Mouse (Mus musculus) intestine, embryonic 15.5 days (tissue): ENCODE data around the gene Zfp980. TPM values are rescaled to one million over a fixed set of nuclear protein-coding genes. Genes with fewer than 3 reads are reported as not detected.
"Not testable (repeated sequence)": the region's sequence is repeated elsewhere in the genome, so short reads cannot be mapped to it uniquely, and the experiment has no call there.

Source experiments
- ATAC-seq: fragments of 200-750 bp; cut with Nextera tagmentation; 2 replicates; pipeline ENCODE4 v1.8.0; 2017; ENCODE audit warnings: moderate TSS enrichment, moderate library complexity
- H3K27ac ChIP-seq: fragments of 300-500 bp; sonication (generic); 2 replicates; pipeline ENCODE4 v1.5.1; 2015; ENCODE audit warnings: mild to moderate bottlenecking, inconsistent platforms
- H3K27me3 ChIP-seq: fragments of 300-500 bp; sonication (generic); replicated peaks from 2 replicates; pipeline ENCODE4 v1.6.1; 2015; ENCODE audit warnings: inconsistent platforms
- H3K36me3 ChIP-seq: fragments of 300-500 bp; sonication (generic); 2 replicates; pipeline ENCODE4 v1.6.1; 2015; ENCODE audit warnings: inconsistent platforms
- H3K4me1 ChIP-seq: fragments of 300-500 bp; sonication (generic); replicated peaks from 2 replicates; pipeline ENCODE4 v1.6.1; 2015; ENCODE audit warnings: inconsistent platforms
- H3K4me2 ChIP-seq: fragments of 300-500 bp; sonication (generic); replicated peaks from 2 replicates; pipeline ENCODE4 v1.6.1; 2015; ENCODE audit warnings: mild to moderate bottlenecking, inconsistent platforms
- H3K4me3 ChIP-seq: fragments of 300-500 bp; sonication (generic); replicated peaks from 2 replicates; pipeline ENCODE4 v1.5.1; 2015; ENCODE audit warnings: inconsistent platforms
- H3K9ac ChIP-seq: fragments of 300-500 bp; sonication (generic); 2 replicates; pipeline ENCODE4 v1.6.1; 2015; ENCODE audit warnings: inconsistent platforms
- H3K9me3 ChIP-seq: fragments of 300-500 bp; sonication (generic); 2 replicates; pipeline ENCODE4 v1.6.1; 2016; ENCODE audit warnings: inconsistent platforms
- WGBS: fragments of 180-500 bp; shearing (Covaris S2); methylation state at CpG from one replicate; pipeline ENCODE4 v1.1.7; 2015; 5-methylcytosine and 5-hydroxymethylcytosine counted together
- polyA plus RNA-seq: library from polyadenylated mRNA; unstranded; fragments of >200 nt; fragmentation: Nextera tagmentation; extraction: Ambion mirVana; gene quantifications from 2 replicates; pipeline ENCODE4 v1.2.1, GENCODE M21; 2015

Gene Zfp980
- polyA plus RNA-seq = not detected in 2 replicates

DNA sequence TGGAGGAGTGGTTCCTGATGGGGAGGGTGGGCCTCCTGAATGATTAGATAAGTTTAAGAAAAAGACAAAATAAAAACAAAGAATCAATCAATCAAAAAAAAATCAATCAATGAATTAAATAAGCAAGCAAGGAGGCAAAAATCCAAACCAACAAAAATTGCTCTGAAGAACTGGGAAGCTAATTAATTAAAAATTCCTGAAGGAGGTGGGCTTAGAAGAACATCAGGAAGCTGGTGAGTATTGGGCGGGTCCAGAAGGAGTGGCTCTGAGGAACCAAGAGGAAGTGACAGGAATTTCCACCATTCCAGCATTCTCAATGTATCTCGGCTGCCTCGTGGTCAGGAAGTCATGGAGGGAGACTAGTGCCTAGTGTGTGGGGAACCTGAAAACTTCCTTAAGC lies at the start of gene Zfp980:
Gene Zfp980, plus strand, starts transcription at position 301 of the 400 bp plus-strand sequence.
- H3K9ac ChIP-seq, H3K4me3 ChIP-seq, H3K4me2 ChIP-seq, H3K36me3 ChIP-seq, H3K27ac ChIP-seq, H3K27me3 ChIP-seq, ATAC-seq, H3K9me3 ChIP-seq, H3K4me1 ChIP-seq: not testable (repeated sequence)
- WGBS = 70% methylated on average over 3 of the region's 3 CpGs

GRCm38 (mm10) chr4:145640416-145641185 lies 29.9 kb upstream of the Zfp980 start:
- H3K4me3 ChIP-seq = 0 out of 2 replicates have a peak overlapping the region, but pooled peaks have one; percentile 18
- H3K9ac ChIP-seq, H3K36me3 ChIP-seq, H3K27me3 ChIP-seq, ATAC-seq, H3K27ac ChIP-seq, H3K4me1 ChIP-seq, H3K9me3 ChIP-seq: not testable (repeated sequence)
- 30% methylated on average over 63 of the region's 83 CpGs for WGBS
- peak overlapping the region; percentile 22; the same call in 1 of the 2 replicates for H3K4me2 ChIP-seq

GRCm38 (mm10) chr4:145674286-145674780 lies 3.8 kb downstream of the Zfp980 start:
- not testable (repeated sequence) for H3K9me3 ChIP-seq, H3K4me2 ChIP-seq, H3K9ac ChIP-seq, ATAC-seq, H3K27ac ChIP-seq, H3K4me3 ChIP-seq, H3K27me3 ChIP-seq, H3K4me1 ChIP-seq, H3K36me3 ChIP-seq
- WGBS = 67% methylated on average over 2 of the region's 2 CpGs

GRCm38 (mm10) chr4:145680217-145680616 lies 9.7 kb downstream of the Zfp980 start:
- ATAC-seq, H3K4me3 ChIP-seq, H3K36me3 ChIP-seq, H3K4me1 ChIP-seq, H3K27ac ChIP-seq, H3K4me2 ChIP-seq, H3K27me3 ChIP-seq, H3K9me3 ChIP-seq, H3K9ac ChIP-seq: not testable (repeated sequence)
- 89% methylated on average over 3 of the region's 3 CpGs for whole genome bisulfite sequencing

DNA sequence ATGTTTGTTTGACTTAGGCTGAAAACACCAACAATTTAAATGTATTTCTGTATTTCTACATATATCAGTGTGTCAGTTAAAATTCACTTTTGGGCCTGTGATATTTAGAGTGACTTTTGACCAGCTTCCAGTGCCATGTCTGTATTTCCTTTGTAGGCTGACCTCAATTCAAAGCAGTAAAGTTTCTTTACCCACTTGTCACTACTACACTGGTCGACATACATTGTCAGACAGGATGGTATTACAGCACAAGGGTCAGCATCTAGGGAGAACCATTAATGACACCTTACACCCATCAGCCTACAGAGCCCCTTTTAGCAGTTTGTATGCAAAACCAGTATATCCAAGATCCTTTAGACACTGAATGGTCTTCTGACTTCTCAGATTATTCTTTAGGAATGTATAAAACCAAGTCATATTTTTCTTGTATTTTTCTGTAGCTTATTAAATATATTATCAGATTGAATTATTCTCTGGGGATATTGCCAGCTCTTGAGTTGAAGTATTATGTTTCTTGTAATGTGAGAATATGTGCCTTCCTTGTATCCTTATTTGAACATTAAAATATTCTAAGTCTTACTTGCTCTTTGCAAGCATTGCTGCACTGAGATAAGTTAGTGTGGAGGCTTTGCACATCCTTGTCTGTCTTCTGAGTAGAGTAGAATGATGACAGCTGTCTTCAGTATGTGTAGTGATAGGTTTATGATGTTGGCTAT lies 10.3 kb downstream of the Zfp980 start:
- not testable (repeated sequence) for H3K4me1 ChIP-seq, H3K27me3 ChIP-seq, ATAC-seq, H3K36me3 ChIP-seq, H3K9me3 ChIP-seq, H3K4me3 ChIP-seq, H3K9ac ChIP-seq, H3K27ac ChIP-seq, H3K4me2 ChIP-seq
- 28% methylated on average over 1 of the region's 1 CpGs for WGBS

GRCm38 (mm10) chr4:145682021-145682420 lies 11.5 kb downstream of the Zfp980 start:
- not testable (repeated sequence) for H3K36me3 ChIP-seq, H3K27ac ChIP-seq, ATAC-seq, H3K4me3 ChIP-seq, H3K4me2 ChIP-seq, H3K9ac ChIP-seq, H3K4me1 ChIP-seq, H3K9me3 ChIP-seq, H3K27me3 ChIP-seq
- 82% methylated on average over 10 of the region's 11 CpGs for WGBS

GRCm38 (mm10) chr4:145683024-145683766 lies 12.7 kb downstream of the Zfp980 start:
- H3K4me3 ChIP-seq, H3K27me3 ChIP-seq, H3K4me1 ChIP-seq, H3K27ac ChIP-seq, H3K4me2 ChIP-seq, H3K9me3 ChIP-seq, H3K9ac ChIP-seq, ATAC-seq, H3K36me3 ChIP-seq: not testable (repeated sequence)
- 82% methylated on average over 3 of the region's 3 CpGs for WGBS

DNA sequence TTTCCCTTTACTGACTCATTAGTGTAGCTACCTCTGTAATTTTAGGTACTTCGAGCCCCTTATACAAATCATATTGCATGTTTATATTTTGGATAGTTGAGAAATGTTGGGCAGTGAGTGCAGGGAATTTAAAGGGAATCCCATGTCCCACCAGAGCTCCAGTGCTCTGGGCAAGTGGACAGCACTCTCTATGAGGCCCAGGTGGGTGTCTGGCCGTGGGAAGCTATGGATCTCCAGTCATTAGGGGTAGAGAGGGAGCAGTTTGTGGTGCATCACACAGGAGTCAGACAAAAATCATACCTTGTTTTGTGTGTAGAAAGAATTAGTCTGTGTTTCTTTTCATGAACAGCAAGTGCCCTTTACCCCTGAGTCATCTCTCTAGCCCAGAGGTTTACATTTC lies 15.6 kb downstream of the Zfp980 start:
- 50% methylated on average over 2 of the region's 2 CpGs for WGBS
- H3K36me3 ChIP-seq, H3K4me2 ChIP-seq, H3K9me3 ChIP-seq, H3K4me3 ChIP-seq, H3K9ac ChIP-seq, H3K4me1 ChIP-seq, H3K27me3 ChIP-seq, H3K27ac ChIP-seq, ATAC-seq: not testable (repeated sequence)

DNA sequence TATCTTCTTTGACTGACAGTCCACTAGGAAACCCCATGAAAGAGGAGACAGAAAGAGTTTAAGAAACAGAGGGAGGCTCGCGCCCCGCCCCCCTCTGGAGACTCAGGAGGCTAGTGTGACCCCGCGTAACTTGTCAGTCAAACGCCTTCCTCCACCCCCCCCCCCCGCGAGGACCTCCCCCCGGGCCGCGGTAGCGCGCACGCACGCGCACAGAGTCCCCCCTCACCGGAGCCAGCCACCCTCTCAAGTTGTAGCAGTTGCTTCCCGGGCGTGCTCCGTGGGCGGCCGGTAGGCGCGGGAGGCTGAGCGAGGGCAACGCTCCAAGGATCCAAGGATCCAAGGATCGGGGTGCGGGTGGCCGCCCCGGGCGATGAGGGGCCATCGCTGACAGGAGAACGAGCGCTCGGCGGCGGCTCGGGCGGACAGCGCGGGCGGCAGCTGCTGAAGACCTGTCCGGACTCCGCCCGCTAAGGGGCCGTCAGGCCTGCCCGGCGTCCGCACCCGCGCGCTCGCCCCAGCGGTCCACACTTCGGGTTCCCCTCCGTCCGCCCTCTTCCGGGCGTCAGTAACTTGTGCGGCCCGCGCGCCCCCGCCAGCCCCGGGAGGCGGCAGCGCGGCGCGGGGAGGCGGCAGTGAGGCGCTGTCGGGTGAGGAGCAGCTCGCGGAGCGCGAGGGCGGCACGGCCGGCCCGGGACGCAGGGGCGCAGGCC lies 74.6 kb downstream of the Zfp980 start:
- not testable (repeated sequence) for H3K36me3 ChIP-seq, H3K4me1 ChIP-seq, H3K9me3 ChIP-seq, H3K27ac ChIP-seq, H3K9ac ChIP-seq, H3K27me3 ChIP-seq
- 2% methylated on average over 52 of the region's 83 CpGs for WGBS
- Histone ChIP-seq H3K4me2 (peak overlapping the region; percentile 58), H3K4me3 (peak overlapping the region; percentile 31)
- ATAC-seq = peak; percentile 98

DNA sequence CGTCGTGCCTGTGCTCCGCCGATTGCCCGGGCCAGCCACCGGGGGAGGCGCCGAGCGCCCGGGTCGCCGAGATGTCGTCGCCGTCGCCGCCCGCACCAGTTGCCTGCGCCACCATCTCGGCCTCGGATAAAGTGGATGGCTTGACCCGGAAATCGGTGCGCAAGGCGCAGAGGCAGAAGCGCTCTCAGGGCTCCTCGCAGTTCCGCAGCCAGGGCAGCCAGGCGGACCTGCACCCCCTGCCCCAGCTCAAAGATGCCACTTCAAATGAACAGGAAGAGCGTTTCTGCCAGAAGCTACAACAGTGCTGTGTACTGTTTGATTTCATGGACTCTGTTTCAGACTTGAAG lies 75.1 kb downstream of the Zfp980 start:
- WGBS = no CpG with 5 or more reads among the region's 30 CpGs

More for the DNA sequence above, 75.1 kb downstream of the Zfp980 start:
- H3K4me3 ChIP-seq, H3K9me3 ChIP-seq, H3K27ac ChIP-seq, H3K27me3 ChIP-seq, H3K9ac ChIP-seq, H3K36me3 ChIP-seq, H3K4me1 ChIP-seq, H3K4me2 ChIP-seq, ATAC-seq: not testable (repeated sequence)
